Mouse (Mus musculus) MEL (cell line): ENCODE measurements around the gene St6gal1.

Source experiments
- CTCF ChIP-seq, 3 experiments: IDR thresholded peaks in 2 of 3; conservative IDR thresholded peaks in 1 of 3; 2 replicates each; pipeline ENCODE4 v1.5.1; 2011 to 2012; ENCODE audit warnings: low read length in 3 of 3, low read depth in 2 of 3, mild to moderate bottlenecking in 2 of 3, improper control_type of control experiment in 1 of 3, inconsistent platforms in 1 of 3, mixed read lengths in 1 of 3, moderate library complexity in 1 of 3; ENCODE audit not compliant: control insufficient read depth in 1 of 3, insufficient read depth in 1 of 3, poor library complexity in 1 of 3, severe bottlenecking in 1 of 3
- GABPA ChIP-seq: IDR thresholded peaks from 2 replicates; pipeline ENCODE4 v1.6.1; 2012; ENCODE audit warnings: low read depth, mild to moderate bottlenecking, inconsistent platforms, low read length, improper control_type of control experiment, moderate library complexity
- HCFC1 ChIP-seq: IDR thresholded peaks from 2 replicates; pipeline ENCODE4 v1.6.1; 2012; ENCODE audit warnings: low read depth, mild to moderate bottlenecking, inconsistent platforms, low read length, improper control_type of control experiment, moderate library complexity
- NRF1 ChIP-seq: IDR thresholded peaks from 2 replicates; pipeline ENCODE4 v1.6.1; 2014; ENCODE audit warnings: low read depth, mild to moderate bottlenecking, inconsistent platforms, low read length, improper control_type of control experiment, moderate library complexity; ENCODE audit not compliant: poor library complexity, insufficient read depth, severe bottlenecking
- ZMIZ1 ChIP-seq: IDR thresholded peaks from 2 replicates; pipeline ENCODE4 v1.6.1; 2012; ENCODE audit warnings: low read depth, mild to moderate bottlenecking, inconsistent platforms, low read length, improper control_type of control experiment, moderate library complexity

DNA sequence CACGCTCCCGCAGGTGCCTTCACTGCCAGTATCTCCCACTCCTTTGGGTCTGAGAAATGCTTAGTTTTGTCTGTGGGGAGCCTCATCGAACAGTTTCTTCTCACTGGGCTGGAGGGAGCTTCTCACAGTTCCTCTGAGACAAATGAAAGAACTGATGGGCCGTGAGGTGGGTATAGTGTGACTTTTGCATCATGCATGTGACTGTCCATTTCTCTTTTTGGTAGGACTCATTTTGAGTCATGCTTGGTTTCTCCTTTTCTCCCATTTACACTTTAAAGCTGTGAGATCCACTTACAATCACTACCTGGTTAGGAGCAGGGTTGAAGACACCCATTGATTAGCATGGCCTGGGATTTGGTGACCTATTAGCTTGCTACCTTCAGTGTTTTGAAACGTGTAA lies 10.0 kb downstream of the St6gal1 start:
- TF ChIP-seq CTCF (IDR thresholded peaks at IDR 0.05 in 2 of 3, conservative IDR thresholded peaks at IDR 0.05 in 1 of 3; ENCODE audit: control insufficient read depth in 1 of 3, insufficient read depth in 1 of 3, low read depth in 2 of 3, low read length in 3 of 3, poor library complexity in 1 of 3, severe bottlenecking in 1 of 3) = no peak
- TF ChIP-seq GABPA = no peak
- TF ChIP-seq ZMIZ1 = no peak
- no peak for TF ChIP-seq HCFC1
- no peak for TF ChIP-seq NRF1
